In the genomic region with DNA sequence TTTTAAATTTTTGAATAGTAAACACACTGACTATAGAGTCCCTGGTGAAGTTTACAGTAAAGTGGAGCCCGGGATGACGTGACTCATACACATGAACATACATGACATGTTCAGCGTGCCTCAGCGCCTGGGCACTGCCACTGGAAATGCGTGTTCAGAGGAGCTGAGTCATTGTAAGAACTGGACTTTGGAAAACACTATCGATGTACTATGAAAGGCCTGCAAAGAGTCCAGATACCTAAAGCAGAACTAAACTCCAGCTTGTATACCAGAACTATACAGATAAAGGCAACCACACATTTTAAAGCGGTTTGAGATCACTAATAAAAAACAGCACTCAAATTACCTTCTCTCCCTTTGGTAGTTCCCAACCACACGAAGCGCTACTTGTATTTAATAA, we compare ENCODE assay signal across 30 mouse cellular contexts. TPM values are rescaled to one million over a fixed set of nuclear protein-coding genes. Genes with fewer than 3 reads are reported as not detected.
DNase-seq lines count a peak whose midpoint lies in the region; ATAC-seq and TF ChIP-seq lines count a peak whose summit lies in the region.
"Had no signal": no experiment of that assay in that cellular context is flagged by ENCODE, and none has a peak within 500 bp of the region (broad histone marks: within the 10 kb centered on the region; RNA-seq: fewer than 3 reads in every experiment).

No protein-coding gene starts in this region.

- no peak for DNase-seq in gastrocnemius, adult 2 months
- no peak for DNase-seq in gastrocnemius, postnatal 14 days
- DNase-seq in left cerebral cortex, adult 2 months (ENCODE audit: extremely low spot score in 1 of 2, low spot score in 2 of 2) = no peak
- no peak for DNase-seq in left cerebral cortex, postnatal 36 days (ENCODE audit: low spot score in 2 of 2)
- DNase-seq in right cerebral cortex, adult 18-20 months = no peak
- DNase-seq: adrenal gland, postnatal 10 days; adrenal gland, postnatal 36 days; cerebellum, adult 11 months; cerebellum, adult 2 months; cerebellum, adult 9-11 months; cerebellum, postnatal 25 days; forebrain, postnatal 0 days; gastrocnemius, postnatal 36 days; heart, postnatal 14 days had no signal

- no peak overlapping the region for H3K4me2 ChIP-seq in intestine, postnatal 0 days (replicated peaks; ENCODE audit: low read depth)
- H3K4me2 ChIP-seq in intestine, embryonic 15.5 days (replicated peaks) = no peak overlapping the region
- H3K4me2 ChIP-seq: embryonic facial prominence, embryonic 12.5 days; embryonic facial prominence, embryonic 15.5 days; heart, embryonic 13.5 days; hindbrain, embryonic 12.5 days; hindbrain, embryonic 15.5 days had no signal

- TF ChIP-seq CTCF in gastrocnemius, adult 2 months (IDR thresholded peaks at IDR 0.05) = no peak
- no peak for TF ChIP-seq CTCF in intestine, postnatal 0 days (IDR thresholded peaks at IDR 0.05; ENCODE audit: low read depth)
- TF ChIP-seq CTCF in left cerebral cortex, adult 2 months (IDR thresholded peaks at IDR 0.05) = no peak

- H3K27me3 ChIP-seq in intestine, postnatal 0 days (replicated peaks; ENCODE audit: control insufficient read depth, insufficient read depth, low read length) = no peaks in the 10 kb centered on the region
- no peaks in the 10 kb centered on the region for H3K27me3 ChIP-seq in intestine, embryonic 15.5 days (replicated peaks)
- H3K27me3 ChIP-seq: embryonic facial prominence, embryonic 12.5 days; embryonic facial prominence, embryonic 15.5 days; heart, embryonic 13.5 days; hindbrain, embryonic 12.5 days; hindbrain, embryonic 15.5 days; Patski had no signal

- peaks cover 8% of the 10 kb centered on the region for H3K36me3 ChIP-seq in intestine, postnatal 0 days (ENCODE audit: control insufficient read depth, insufficient read depth)
- H3K36me3 ChIP-seq in intestine, embryonic 15.5 days = no peaks in the 10 kb centered on the region

- H3K4me1 ChIP-seq in intestine, postnatal 0 days (replicated peaks; ENCODE audit: control insufficient read depth, insufficient read depth, low read length) = no peaks in the 10 kb centered on the region
- no peaks in the 10 kb centered on the region for H3K4me1 ChIP-seq in intestine, embryonic 15.5 days (replicated peaks)
- H3K4me1 ChIP-seq: embryonic facial prominence, embryonic 12.5 days; embryonic facial prominence, embryonic 15.5 days; hindbrain, embryonic 12.5 days; hindbrain, embryonic 15.5 days had no signal

- no peak overlapping the region for H3K9ac ChIP-seq in intestine, postnatal 0 days (ENCODE audit: low read depth, low read length)
- H3K9ac ChIP-seq in intestine, embryonic 15.5 days = no peak overlapping the region
- H3K9ac ChIP-seq: embryonic facial prominence, embryonic 12.5 days; embryonic facial prominence, embryonic 15.5 days; forebrain, postnatal 0 days; heart, embryonic 13.5 days; hindbrain, embryonic 12.5 days; hindbrain, embryonic 15.5 days had no signal

- H3K4me3 ChIP-seq in gastrocnemius, adult 2 months = peak overlapping the region; percentile 11; the same call in 1 of the 2 replicates
- no peak overlapping the region for H3K4me3 ChIP-seq in intestine, postnatal 0 days (ENCODE audit: low read depth, low read length)
- H3K4me3 ChIP-seq in intestine, embryonic 15.5 days (replicated peaks) = no peak overlapping the region
- peak overlapping the region; percentile 24 for H3K4me3 ChIP-seq in left cerebral cortex, adult 2 months
- H3K4me3 ChIP-seq: embryonic facial prominence, embryonic 12.5 days; embryonic facial prominence, embryonic 15.5 days; heart, embryonic 13.5 days; hindbrain, embryonic 12.5 days; hindbrain, embryonic 15.5 days had no signal

- intact Hi-C loops in gastrocnemius, adult 2 months (cut with DNase I) = no loop called here
- intact Hi-C loops in gastrocnemius, postnatal 14 days (cut with DNase I; ENCODE audit: low total_unique reads) = no loop called here
- intact Hi-C loops in left cerebral cortex, adult 2 months (cut with DNase I) = no loop called here
- intact Hi-C loops in left cerebral cortex, postnatal 36 days (cut with DNase I) = no loop called here

- no peak overlapping the region for H3K27ac ChIP-seq in gastrocnemius, adult 2 months
- no peak overlapping the region for H3K27ac ChIP-seq in intestine, postnatal 0 days (ENCODE audit: low read depth, low read length)
- no peak overlapping the region for H3K27ac ChIP-seq in intestine, embryonic 15.5 days
- peak overlapping the region; percentile 4; the same call in 1 of the 2 replicates for H3K27ac ChIP-seq in left cerebral cortex, adult 2 months
- H3K27ac ChIP-seq: embryonic facial prominence, embryonic 12.5 days; embryonic facial prominence, embryonic 15.5 days; heart, embryonic 13.5 days; hindbrain, embryonic 12.5 days; hindbrain, embryonic 15.5 days had no signal

- H3K9me3 ChIP-seq in intestine, postnatal 0 days (ENCODE audit: control insufficient read depth) = no peaks in the 10 kb centered on the region
- no peaks in the 10 kb centered on the region for H3K9me3 ChIP-seq in intestine, embryonic 15.5 days
- H3K9me3 ChIP-seq: embryonic facial prominence, embryonic 12.5 days; embryonic facial prominence, embryonic 15.5 days; heart, embryonic 13.5 days; hindbrain, embryonic 12.5 days; hindbrain, embryonic 15.5 days had no signal

- 81% methylated on average over 9 of the region's 9 CpGs for WGBS in intestine, postnatal 0 days
- 93% methylated on average over 9 of the region's 9 CpGs for WGBS in intestine, embryonic 15.5 days

- ATAC-seq in intestine, postnatal 0 days = peak; percentile 65
- no peak for ATAC-seq in intestine, embryonic 15.5 days
- ATAC-seq: forebrain, embryonic 14.5 days; forebrain, postnatal 0 days; Patski had no signal

RNA-seq across cellular contexts. Expression of a gene that starts 48.3 kb away (rescaled TPM):
- 10 to 100 TPM; 14.1 to 18.2 TPM for total RNA-seq in gastrocnemius, adult 2 months (2021)
- 10 to 100 TPM; 11.7 to 13.5 TPM for total RNA-seq in gastrocnemius, postnatal 14 days (2021)
- 3.9 and 4.4 TPM in 2 replicates for polyA plus RNA-seq in intestine, postnatal 0 days (2015; fragmentation: Nextera tagmentation; extraction: Ambion mirVana)
- 4.7 and 4.9 TPM in 2 replicates for polyA plus RNA-seq in intestine, embryonic 15.5 days (2015; fragmentation: Nextera tagmentation; extraction: Ambion mirVana)
- total RNA-seq in left cerebral cortex, adult 2 months (2021) = 10 to 100 TPM; 33.0 to 36.6 TPM
- total RNA-seq in left cerebral cortex, postnatal 36 days (2021) = 10 to 100 TPM; 29.8 to 33.6 TPM

RNA-seq across cellular contexts. Expression of a gene that starts 58.7 kb away (rescaled TPM):
- not detected for total RNA-seq in gastrocnemius, adult 2 months (2021)
- total RNA-seq in gastrocnemius, postnatal 14 days (2021) = not detected
- 0.73 and 1.6 TPM in 2 replicates for polyA plus RNA-seq in intestine, postnatal 0 days (2015; fragmentation: Nextera tagmentation; extraction: Ambion mirVana)
- polyA plus RNA-seq in intestine, embryonic 15.5 days (2015; fragmentation: Nextera tagmentation; extraction: Ambion mirVana) = 0.92 and 1.4 TPM in 2 replicates
- total RNA-seq in left cerebral cortex, adult 2 months (2021) = 1 to 10 TPM; 1.4 to 2.4 TPM
- 1 to 10 TPM; 1.3 to 2.2 TPM for total RNA-seq in left cerebral cortex, postnatal 36 days (2021)
- total RNA-seq: adrenal gland, adult 18-20 months; common myeloid progenitor, adult 5-6 weeks; ES-E14; forebrain, postnatal 0 days; gastrocnemius, adult 8-10 months; gastrocnemius, postnatal 36 days; granulocyte monocyte progenitor cell, adult 5-6 weeks; heart, postnatal 14 days; hematopoietic stem cell, adult 5-6 weeks had no signal
- polyA plus RNA-seq: cerebellum, adult 2 months; frontal cortex, adult 2 months; Patski had no signal

Comparison
In these comparisons a context has a peak if more than half of its experiments do, and no peak if none do; other contexts are left out.
1. H3K4me3 ChIP-seq: peak in gastrocnemius, adult 2 months (single experiment) and left cerebral cortex, adult 2 months (single experiment); none in intestine, postnatal 0 days (single experiment) and intestine, embryonic 15.5 days (single experiment).